Mouse (Mus musculus) kidney, postnatal 4 days (tissue): Measurements from ENCODE around the gene L3mbtl1.

ENCODE experiments used
- DNase-seq, 2 experiments: peaks; one replicate each; pipeline ENCODE4 v3.0.0; 2021; ENCODE audit warnings: mixed read lengths in 2 of 2

The L3mbtl1 gene

DNA sequence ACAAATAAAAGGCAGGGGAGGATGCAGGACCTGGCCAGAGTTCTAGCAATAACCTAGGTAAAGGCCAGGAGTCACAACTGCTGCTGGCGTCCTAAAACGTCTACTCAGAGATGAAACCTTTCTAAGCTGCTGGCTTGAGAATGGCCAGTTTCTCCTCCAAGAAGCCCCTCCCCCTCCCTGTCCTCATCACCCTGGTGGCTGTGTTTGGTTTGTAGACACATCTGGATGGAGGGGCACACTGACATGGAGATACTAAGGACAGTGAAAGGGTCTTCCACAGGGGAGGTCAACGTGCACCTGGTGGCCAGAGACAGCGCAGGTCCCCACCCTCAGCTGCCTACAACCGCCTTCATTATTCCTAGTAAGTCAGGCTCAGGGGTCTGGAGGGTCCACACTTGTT lies 3.7 kb downstream of the L3mbtl1 start:
- no peak for DNase-seq

DNA sequence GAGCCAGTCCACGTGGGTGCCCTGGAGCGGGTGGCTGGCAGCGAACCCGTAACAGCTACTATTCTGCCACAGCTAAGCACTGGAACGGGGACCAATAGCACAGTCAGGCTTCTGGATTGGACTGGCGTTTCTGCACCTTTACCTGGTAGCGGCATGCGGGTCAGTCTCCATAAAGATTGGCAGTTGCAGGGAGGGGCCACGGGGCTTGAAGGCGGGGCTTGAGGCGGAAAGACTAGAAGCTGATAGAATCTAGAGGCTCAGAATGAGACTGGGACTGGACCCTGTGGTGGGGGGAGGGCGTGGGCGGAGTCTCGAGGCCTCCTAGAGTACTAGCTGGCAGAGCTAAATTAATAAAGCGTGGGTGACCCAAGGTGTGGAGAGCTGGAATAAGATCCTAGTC lies 4.5 kb downstream of the L3mbtl1 start:
- peak; percentile 66 to 77 for DNase-seq

DNA sequence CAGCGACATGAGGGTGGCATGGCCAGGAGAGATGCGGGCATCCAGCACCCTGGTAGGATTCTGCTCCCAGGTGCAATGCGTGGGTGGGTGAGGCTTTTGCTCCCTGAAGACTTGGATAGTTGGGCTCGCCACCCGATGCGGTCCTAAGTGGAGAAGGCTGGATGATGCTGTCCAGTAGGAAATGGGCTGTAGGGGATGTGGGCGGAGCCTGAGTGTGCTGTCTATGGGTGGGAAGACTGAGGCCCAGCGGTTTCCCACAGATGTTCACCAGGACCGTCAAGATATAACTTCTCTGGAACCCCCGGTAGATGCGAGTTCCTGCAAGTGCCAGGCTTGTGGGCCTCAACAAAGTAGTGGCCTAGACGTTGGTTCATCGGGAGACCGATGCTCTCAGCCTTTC lies 4.9 kb downstream of the L3mbtl1 start:
- DNase-seq = no peak

GRCm38 (mm10) chr2:162950776-162951175 lies 7.5 kb downstream of the L3mbtl1 start:
- no peak for DNase-seq

- DNase-seq = no peak
Observed at GRCm38 (mm10) chr2:162956843-162957242, 13.6 kb downstream of the L3mbtl1 start.

GRCm38 (mm10) chr2:162961321-162961720 lies 18.0 kb downstream of the L3mbtl1 start:
- DNase-seq = no peak

- no peak for DNase-seq
Observed at GRCm38 (mm10) chr2:162966734-162967133, 23.5 kb downstream of the L3mbtl1 start.

DNA sequence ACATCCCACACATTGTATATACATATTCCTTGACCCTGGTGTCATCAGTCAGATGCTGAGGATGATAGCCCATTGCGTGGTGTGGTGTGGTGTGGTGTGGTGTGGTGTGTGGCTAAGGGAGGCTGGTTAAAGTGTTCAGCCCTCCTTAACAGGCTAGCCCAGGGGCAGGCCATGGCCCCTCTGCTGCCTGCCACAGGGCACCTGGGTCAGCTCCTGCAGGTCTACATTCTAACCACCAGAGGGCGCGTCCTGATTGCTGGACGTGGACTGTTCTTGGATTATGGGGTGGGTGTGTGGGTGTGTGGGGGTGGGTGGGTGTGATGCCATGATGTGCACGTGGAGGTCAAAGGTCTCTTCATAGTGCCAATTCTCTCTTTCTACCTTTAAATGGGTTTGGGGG lies 25.1 kb downstream of the L3mbtl1 start:
- peak; percentile 67 to 70 for DNase-seq

- no peak for DNase-seq
Observed at GRCm38 (mm10) chr2:162969101-162969500, 25.8 kb downstream of the L3mbtl1 start.

DNA sequence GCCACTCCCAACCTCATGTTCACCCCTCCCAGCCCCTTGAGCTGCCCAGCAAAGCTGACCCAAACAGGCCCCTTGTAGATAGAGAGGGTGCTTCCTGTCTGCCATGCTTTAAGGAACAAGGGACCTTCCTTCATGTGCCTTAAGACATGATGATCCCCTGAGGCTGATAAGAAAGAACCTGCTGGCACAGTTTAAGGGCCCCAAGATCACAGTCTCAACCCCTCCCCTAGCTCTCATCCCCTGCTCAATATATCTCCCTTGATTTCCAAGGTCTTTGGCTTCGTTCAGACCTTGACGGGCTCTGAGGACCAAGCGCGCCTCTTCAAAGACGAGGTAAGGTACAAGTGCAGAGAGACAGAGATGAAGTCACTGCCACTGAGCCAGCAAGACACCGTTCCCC lies 27.6 kb downstream of the L3mbtl1 start:
- DNase-seq = no peak

GRCm38 (mm10) chr2:162972752-162973151 lies 29.5 kb downstream of the L3mbtl1 start:
- DNase-seq = no peak

GRCm38 (mm10) chr2:162973206-162973605 lies 29.9 kb downstream of the L3mbtl1 start:
- no peak for DNase-seq

DNA sequence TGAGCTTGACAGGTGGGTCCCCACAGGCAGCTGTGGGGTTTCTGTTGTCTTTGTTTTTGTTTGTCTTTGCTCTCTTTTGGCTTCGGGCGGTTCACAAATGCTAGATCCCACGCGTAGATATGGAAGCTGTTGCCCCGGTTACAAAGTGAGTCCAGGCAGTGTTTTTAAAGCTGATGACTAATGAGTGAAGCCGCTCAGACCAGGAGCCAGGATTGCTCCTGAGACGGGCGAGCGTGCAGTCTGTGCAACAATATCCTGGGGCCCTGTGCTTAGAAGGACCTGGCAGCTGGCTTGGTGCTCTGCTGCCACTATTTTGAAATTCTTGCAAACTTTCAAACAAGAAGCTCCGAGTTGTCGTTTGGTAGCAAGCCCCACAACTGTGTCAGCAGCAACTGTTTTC lies 30.4 kb downstream of the L3mbtl1 start:
- peak; percentile 9 to 27 for DNase-seq

GRCm38 (mm10) chr2:162975157-162975775 lies 32.0 kb downstream of the L3mbtl1 start:
- DNase-seq = no peak

DNA sequence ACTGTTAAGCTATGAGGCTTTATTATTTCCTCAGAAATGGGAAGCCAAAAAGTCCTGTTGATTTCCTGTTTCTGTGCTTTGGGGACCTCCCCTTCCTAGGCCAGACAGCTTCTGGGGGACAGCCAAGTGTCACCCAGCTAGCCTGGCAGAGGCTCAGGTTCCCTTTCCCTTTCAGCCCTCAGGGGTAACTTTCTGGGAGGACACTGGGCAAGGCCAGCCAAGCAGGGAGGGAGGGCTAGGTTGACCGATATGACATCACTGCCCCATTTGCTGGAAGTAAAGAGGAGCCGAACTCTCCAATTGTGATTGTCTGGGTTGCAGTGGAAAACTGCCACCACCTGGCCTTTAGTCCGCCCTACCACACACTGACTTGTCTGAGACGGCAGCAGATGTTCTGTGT lies 32.7 kb downstream of the L3mbtl1 start:
- peak; percentile 21 to 35 for DNase-seq

GRCm38 (mm10) chr2:162984381-162984780 lies 41.1 kb downstream of the L3mbtl1 start:
- DNase-seq = no peak

DNA sequence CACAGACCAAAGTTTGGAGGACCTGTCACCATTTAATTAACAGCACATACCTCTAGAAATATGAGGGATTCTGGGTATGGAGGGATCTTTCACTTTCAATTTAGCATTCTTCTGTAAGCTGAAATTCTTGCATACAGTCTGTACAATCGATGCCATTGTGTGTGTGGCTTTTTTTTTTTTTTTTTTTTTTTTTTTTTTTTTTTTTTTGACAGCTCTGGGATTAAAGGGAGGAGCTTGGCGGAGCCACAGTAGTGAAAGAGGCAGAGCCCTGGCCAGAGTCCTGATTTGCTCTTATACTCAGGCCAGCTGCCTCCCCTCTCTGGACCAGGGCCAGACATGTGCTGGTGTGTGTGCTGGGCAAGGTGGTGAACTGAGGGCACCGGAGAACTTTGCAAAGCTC lies 42.7 kb downstream of the L3mbtl1 start:
- DNase-seq = peak; percentile 70 to 81

- DNase-seq = no peak
Observed at GRCm38 (mm10) chr2:162986764-162987163, 43.5 kb downstream of the L3mbtl1 start.

- peak; percentile 67 to 79 for DNase-seq
Observed at GRCm38 (mm10) chr2:162987218-162987617, 43.9 kb downstream of the L3mbtl1 start, which contains the start of gene Sgk2. TSS of gene Sgk2 (plus strand) at chr2:162987330.

- DNase-seq = no peak
Observed at GRCm38 (mm10) chr2:162988235-162988634, 45.0 kb downstream of the L3mbtl1 start.

DNA sequence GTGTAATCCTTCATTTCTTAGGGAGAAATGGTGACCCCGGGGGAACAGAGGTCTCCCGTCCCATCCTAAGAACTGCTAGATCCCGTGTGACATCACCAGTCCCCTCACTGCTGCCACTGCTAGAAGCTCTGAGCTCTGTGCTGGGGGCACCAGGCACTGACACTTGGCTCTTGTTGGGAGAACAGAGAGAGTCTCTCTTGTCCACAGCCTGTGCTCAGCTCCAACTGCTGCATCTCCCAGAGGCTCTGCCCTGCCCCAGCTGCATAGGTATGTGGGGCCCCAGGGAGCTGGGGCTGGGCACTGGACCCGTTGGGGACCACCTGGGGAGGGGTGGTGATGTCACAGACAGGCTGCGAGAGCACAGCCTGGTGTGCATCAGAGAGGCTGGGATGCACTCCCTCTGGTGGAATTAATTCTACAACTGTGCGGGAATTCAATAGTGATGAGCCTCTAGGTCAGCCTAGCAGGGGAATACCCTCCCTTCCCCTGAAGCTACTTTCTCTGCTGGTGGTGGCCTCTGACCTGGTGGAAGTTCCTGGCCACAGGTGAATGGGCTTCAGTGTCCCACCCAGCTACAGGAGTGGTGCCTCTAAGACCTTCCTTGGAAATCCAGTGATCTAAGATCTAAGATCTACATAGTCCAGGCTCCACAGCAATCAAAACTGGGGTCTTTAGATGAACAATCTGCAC lies 48.3 kb downstream of the L3mbtl1 start:
- no peak for DNase-seq

DNA sequence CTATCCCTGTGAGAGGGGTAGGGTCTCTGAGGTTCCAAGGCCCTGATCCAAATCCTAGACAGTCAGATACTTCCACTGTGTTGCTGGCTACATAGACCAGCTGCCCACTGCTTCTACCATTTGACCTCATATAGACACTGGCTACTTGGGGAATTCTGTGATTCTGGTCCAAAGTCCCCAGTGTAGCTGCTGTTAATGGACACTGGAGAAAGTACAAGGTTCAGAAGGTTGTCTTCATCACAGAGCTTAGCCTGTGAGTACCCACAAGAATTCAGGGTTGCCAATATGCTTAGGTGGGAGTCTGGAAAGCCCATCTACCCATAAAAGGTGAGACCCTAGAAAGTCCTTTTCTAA lies 48.8 kb downstream of the L3mbtl1 start:
- no peak for DNase-seq

DNA sequence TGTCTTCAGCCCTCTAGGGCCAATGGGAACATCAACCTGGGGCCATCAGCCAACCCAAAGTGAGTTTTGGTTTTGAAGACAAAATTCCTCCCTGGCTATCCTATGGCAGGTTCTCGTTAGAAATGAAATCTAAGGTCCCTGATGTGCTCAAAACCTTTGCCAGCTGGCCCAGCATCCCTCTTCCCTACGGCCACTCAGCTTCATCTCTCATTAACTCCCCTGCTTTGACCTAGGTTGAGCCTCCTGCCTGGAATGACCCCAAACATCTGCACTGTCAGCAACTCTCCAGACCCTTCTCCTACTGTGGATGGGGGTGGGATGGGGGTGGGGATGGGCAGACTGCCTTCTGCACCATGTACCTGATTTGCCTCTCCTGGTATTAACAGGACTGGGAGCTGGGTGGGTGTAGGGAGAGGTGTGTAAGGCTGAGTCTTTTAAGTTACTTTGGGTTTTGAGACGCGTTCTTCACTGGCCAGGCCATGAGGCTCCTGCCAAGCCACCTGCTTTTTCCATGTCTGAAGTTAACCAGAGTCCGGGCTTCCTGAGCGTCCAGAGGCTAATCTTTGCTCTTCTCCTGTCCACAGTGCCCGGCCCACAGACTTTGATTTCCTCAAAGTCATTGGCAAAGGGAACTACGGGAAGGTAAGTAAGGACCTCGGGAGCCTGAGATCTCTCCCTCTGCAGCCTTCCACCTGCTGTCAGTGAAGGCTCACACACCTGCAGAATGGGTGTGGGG lies 50.8 kb downstream of the L3mbtl1 start:
- DNase-seq = no peak
